Mouse (Mus musculus) spleen, adult 10 weeks (tissue): ENCODE results near the gene Apoa2. TPM values are rescaled to one million over a fixed set of nuclear protein-coding genes. Genes with fewer than 3 reads are reported as not detected.

Experiments
- polyA plus RNA-seq: library from polyadenylated mRNA; stranded (reverse); fragments of 350-450 nt; fragmentation: Illumina TruSeq; extraction: RNeasy Lipid Tissue Mini Kit (QIAGEN cat#74804); gene quantifications from one replicate; pipeline ENCODE4 v1.2.3, GENCODE M21; 2015; ENCODE audit warnings: low replicate concordance; ENCODE audit not compliant: insufficient read depth

The Apoa2 gene
- 1.5 TPM for polyA plus RNA-seq

DNA sequence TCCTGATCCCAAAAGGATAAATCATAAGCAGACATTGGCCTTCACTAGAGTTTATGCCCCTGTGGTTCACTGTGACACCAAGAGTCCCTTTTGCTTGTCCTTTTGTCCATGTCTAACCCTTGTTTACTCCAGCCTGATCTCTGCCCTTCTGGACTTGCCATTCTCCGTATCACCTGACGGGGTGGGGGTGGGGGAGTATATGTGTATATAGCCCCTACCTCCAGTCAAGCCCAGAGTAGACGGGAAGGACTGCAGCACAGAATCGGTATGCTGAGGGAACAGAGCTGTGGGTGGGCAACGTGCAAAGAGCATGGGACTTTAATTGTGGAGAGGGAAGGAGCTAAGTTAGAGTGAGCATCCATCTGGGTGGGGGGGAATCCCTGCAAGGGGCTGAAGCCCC lies at the start of gene Apoa2:
Gene Apoa2 (plus strand): TSS at position 198 of the 400 bp plus-strand sequence.

DNA sequence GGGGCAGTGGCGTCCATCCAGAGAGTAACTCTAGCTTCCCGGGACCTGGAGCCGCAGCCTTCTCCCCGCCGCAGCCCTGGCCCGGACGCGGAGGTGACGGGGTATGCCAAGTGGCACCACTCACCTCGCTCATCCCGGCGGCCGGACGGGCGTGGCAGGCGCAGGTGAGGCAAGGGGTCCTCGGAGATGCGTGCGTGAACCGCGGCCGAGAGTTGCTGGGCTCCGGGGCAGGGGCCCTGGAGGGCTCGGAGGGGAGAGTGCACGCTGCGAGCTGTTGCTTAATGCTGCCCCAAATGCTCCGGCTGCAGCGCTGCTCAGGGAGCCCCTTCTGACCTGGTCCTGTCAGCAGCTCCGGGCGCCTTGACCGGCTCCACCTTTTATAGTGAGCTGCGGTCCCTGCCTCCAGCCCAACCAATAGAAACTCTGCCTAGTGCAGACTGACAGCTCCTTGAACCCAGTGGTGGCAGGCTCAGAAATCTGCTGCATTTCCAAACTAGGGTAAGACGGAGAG lies 28.9 kb upstream of the Apoa2 start, which contains the start of gene Pcp4l1:
Gene Pcp4l1 (minus strand): TSS at position 382 of the 511 bp plus-strand sequence.

DNA sequence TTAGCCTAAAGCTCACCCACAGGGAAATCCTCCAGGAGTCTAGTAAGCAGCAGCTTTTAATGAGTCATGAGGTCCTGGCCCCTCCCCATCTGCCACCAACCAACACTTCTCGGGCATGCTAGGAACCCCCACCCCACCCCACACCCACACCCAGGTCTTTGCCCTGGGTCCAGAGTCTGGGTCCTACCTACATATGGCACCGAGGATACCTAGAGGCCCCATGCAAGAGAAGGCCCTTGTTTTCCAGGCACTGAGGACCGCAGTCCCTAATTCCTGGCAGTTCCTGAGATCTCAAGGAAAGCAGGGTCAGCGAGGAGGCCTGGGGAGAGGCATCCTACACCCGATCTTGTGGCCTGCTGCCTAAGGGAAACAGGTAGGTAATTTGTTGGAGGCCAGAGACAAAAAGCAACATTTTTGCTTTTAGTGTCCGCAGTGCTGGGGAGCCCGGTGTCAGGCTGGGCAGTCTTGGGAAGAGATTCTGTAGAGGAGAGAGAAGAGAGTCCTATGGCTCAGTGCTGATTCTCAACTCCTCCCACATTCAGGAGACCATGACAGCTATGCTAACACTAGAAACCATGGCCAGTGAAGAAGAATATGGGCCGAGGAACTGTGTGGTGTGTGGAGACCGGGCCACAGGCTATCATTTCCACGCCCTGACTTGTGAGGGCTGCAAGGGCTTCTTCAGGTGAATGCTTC lies 10.9 kb upstream of the Apoa2 start, which contains the start of gene Nr1i3:
Gene Nr1i3 (plus strand): TSS at position 170 of the 696 bp plus-strand sequence.

DNA sequence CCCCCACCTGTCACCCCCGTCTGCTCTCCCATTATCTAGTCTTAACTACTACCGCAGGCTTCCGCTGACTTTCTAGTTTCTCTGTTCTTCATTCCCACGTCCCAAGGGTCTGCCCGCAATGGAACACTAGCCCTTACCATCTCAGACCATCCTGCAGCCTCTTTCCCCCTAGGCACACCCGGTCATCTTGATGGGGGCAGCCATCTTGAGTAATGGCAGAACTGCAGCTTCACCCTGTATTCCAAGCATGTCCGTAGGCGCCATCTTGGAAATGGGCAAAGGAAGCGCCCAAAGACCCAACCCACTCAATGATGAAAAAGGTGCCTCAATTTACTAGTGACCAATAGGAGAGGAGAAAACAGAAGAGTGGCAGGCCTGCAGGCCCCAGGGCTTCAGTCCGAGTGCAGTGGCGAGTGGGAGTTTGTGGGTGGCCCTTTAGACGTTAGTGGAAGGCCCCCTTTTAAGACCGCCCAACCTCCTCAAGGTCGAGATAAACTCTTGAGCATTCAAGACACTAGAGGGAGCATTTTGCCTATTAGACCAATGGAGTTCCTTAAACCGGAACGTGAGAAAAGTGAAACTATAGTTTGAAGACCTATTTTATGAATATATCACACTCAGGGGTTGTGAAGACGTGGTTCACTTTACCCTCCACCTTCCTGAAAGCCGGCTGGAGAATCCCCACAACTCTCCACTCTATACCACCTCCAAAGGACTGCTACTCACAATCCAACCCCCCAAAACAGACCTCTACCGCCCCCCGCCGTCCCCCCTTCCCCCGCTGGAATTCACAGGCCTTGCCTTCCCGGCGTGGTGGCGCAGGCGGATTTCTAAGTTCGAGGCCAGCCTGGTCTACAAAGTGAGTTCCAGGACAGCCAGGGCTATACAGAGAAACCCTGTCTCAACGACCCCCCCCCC lies 2.4 kb upstream of the Apoa2 start, which contains the start of gene Tomm40l:
Gene Tomm40l (minus strand): TSS at position 277 of the 918 bp plus-strand sequence.

DNA sequence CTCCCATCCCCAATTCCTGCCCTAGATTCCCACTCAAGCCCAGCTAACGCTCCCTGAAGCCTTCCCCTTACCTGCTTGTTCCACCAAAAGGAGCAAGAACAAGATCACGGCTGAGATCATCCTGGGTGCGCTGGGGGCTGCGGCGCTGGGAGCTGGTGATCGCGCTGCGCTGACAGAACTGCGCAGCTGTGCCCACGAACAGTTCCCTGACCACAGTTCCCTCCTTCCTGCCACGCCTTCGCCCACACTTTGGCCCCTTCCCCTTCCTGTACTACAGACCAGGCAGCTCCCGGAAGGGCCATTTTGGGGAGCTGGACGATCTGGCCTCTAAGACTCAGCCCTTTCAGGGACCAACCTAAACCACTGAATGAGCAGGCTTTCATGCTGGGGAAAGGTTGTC lies 9.3 kb downstream of the Apoa2 start, which contains the start of gene Fcer1g:
Gene Fcer1g (minus strand): TSS at position 240 of the 400 bp plus-strand sequence.

DNA sequence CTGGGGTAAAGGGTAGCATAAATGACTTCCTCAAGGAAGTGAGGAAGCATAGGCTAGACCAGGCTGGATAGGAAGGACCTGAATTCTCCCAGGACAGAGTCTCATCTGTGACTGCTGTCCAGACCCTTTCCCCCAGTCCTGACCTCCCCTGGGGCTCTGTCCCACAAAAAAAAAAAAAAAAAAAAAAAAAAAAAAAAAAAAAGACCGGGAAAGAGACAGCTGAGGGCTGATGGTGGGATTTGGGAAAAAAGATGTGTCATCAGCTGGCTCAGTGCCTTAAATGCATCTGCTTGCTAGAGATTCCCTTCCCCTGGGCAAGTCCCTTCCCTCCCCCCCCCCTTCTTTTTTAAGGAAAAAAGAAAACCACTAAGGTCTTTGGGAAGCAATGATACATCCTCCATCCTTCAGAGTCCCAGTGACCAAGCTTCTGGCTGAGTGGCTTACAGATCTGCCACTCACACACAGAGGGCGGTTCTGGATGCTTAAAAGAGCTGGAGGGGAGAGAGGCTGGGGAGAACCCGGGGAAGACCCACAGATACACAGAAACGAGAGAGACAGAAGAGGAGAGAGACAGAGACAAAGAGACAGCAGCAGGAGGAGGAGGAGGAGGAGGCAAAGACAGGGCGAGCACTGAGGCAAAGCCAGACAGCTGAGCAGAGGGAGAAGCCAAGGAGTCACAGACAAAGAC lies 25.2 kb downstream of the Apoa2 start, which contains the start of gene Adamts4:
Gene Adamts4 (plus strand): TSS at position 509 of the 688 bp plus-strand sequence.

DNA sequence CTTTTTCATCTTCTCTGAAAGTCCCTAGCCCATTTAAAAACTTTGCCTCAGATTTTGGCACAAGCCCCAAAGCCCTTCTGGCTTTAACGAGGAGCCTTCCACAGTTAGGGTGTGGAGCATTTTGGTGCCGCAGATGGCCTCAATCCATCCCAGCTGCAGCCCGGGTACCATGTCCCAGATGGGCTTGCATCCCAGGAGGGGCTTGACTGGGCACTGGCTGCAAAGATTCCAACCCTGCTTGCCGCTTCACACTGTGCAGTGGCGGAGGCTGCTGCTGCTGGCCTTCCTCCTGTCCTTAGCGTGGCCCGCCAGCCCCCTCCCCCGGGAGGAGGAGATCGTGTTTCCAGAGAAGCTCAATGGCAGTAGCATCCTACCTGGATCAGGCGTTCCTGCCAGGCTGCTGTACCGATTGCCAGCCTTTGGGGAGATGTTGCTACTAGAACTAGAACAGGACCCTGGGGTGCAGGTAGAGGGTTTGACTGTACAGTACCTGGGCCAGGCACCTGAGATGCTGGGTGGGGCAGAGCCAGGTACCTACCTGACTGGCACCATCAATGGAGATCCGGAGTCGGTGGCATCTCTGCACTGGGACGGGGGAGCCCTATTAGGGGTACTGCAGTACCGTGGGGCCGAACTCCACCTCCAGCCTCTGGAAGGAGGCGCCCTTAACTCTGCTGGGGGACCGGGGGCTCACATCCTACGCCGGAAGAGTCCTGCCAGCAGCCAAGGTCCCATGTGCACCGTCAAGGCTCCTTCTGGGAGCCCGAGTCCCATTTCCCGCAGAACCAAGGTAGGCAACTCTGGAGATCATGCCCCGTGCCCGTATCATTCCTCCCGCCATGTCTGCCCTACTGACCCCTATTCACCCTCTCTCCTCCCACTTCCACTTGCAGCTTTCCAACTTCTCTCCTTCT lies 26.1 kb downstream of the Apoa2 start, which contains the start of gene Ndufs2:
Gene Ndufs2 (minus strand): TSS at position 709 of the 914 bp plus-strand sequence.

DNA sequence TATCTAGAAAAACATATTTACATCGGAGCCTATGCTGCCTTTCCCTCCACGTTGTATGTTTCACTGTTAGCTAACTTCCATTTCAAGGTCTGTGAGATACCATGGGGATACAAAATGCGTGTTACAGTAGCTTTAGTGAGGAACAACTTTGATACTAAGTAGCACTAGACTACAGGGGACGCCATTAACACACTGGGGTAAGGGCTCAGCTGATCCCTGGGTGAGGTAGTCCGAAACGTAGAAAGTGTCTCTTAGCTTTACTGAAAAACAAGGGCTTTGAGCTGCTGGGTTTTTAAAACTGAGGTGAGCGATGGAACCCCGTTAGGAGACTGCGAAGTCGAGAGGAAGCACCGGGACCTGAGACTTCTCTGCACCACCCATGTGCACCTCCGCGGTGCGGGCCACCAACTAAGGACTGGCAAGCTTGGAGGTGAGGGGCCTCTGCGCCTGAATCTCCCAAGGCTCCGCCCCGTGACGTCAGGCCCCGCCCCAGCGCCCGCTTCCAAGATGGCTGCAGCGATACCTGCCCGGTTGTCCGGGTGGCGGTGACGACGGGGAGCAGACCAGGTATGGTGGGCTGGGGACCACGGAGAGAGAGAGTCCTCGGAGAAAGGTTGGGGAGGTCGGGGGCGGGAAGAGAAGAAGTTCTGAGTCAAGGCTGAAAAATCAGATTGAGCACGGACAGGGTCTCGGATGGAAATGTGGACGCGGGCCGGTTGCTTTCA lies 45.2 kb downstream of the Apoa2 start, which contains the start of gene B4galt3:
Gene B4galt3 (plus strand): TSS at position 481 of the 725 bp plus-strand sequence.

Other genes starting within 250 kb of the Apoa2 start
- gene Fcgr2b, start 248.5 kb upstream of the Apoa2 start, polyA plus RNA-seq: 241 TPM
- gene Fcgr4, start 206.1 kb upstream of the Apoa2 start, polyA plus RNA-seq: 32.6 TPM
- gene Fcgr3, start 160.1 kb upstream of the Apoa2 start, polyA plus RNA-seq: 94.5 TPM
- gene Cfap126, start 111.1 kb upstream of the Apoa2 start, polyA plus RNA-seq: 4.5 TPM
- gene Sdhc, start 74.5 kb upstream of the Apoa2 start, polyA plus RNA-seq: 88.5 TPM
- 0.87 TPM for gene Mpz, start 74.3 kb upstream of the Apoa2 start, polyA plus RNA-seq
- 7.7 TPM for gene Pcp4l1, start 28.8 kb upstream of the Apoa2 start, polyA plus RNA-seq
- gene Nr1i3, start 11.1 kb upstream of the Apoa2 start, polyA plus RNA-seq: not detected
- 22.7 TPM for gene Tomm40l, start 2.5 kb upstream of the Apoa2 start, polyA plus RNA-seq
- gene Fcer1g, start 9.3 kb downstream of the Apoa2 start, polyA plus RNA-seq: 360 TPM
- gene Adamts4, start 25.4 kb downstream of the Apoa2 start, polyA plus RNA-seq: 0.59 TPM
- 127 TPM for gene Ndufs2, start 26.3 kb downstream of the Apoa2 start, polyA plus RNA-seq
- gene B4galt3, start 45.3 kb downstream of the Apoa2 start, polyA plus RNA-seq: 34.0 TPM
- gene Ppox, start 56.1 kb downstream of the Apoa2 start, polyA plus RNA-seq: 47.6 TPM
- gene Usp21, start 62.9 kb downstream of the Apoa2 start, polyA plus RNA-seq: 52.7 TPM
- gene Ufc1, start 70.0 kb downstream of the Apoa2 start, polyA plus RNA-seq: 87.4 TPM
- gene Dedd, start 104.1 kb downstream of the Apoa2 start, polyA plus RNA-seq: 31.1 TPM
- 43.5 TPM for gene Nit1, start 120.6 kb downstream of the Apoa2 start, polyA plus RNA-seq
- gene Pfdn2, start 120.6 kb downstream of the Apoa2 start, polyA plus RNA-seq: 72.7 TPM
- gene Klhdc9, start 135.7 kb downstream of the Apoa2 start, polyA plus RNA-seq: not detected
- 1.7 TPM for gene Nectin4, start 145.0 kb downstream of the Apoa2 start, polyA plus RNA-seq
- gene Arhgap30, start 163.9 kb downstream of the Apoa2 start, polyA plus RNA-seq: 257 TPM
- 64.6 TPM for gene Usf1, start 186.3 kb downstream of the Apoa2 start, polyA plus RNA-seq
- gene Tstd1, start 193.8 kb downstream of the Apoa2 start, polyA plus RNA-seq: 12.3 TPM
- 14.6 TPM for gene F11r, start 212.5 kb downstream of the Apoa2 start, polyA plus RNA-seq